Mouse (Mus musculus): ENCODE measurements around the gene Ksr2. TPM values are rescaled to one million over a fixed set of nuclear protein-coding genes. Genes with fewer than 3 reads are reported as not detected.

Ksr2 gene
- polyA plus RNA-seq, 1 experiment from 2014 or later = 8.0 TPM

GRCm38 (mm10) chr5:117380199-117380598, 33.6 kb upstream of the Ksr2 start:
- H3K27ac ChIP-seq = no peak overlapping the region
- H3K36me3 ChIP-seq (replicated peaks; ENCODE audit: control insufficient read depth, insufficient read depth) = peaks cover 95% of the 10 kb centered on the region
- H3K9me3 ChIP-seq (ENCODE audit: control insufficient read depth, low read length) = no peaks in the 10 kb centered on the region
- no peak for ATAC-seq (ENCODE audit: low FRiP score)
- H3K9ac ChIP-seq = no peak overlapping the region
- WGBS = 84% methylated on average over 4 of the region's 4 CpGs
- H3K4me2 ChIP-seq (replicated peaks) = no peak overlapping the region
- H3K4me3 ChIP-seq (replicated peaks; ENCODE audit: low read length) = no peak overlapping the region
- no peak for DNase-seq (ENCODE audit: low spot score)
- H3K27me3 ChIP-seq (ENCODE audit: control insufficient read depth, insufficient read depth, low read length) = no peaks in the 10 kb centered on the region
- H3K4me1 ChIP-seq (replicated peaks; ENCODE audit: control insufficient read depth, insufficient read depth, low read length) = no peaks in the 10 kb centered on the region

DNA sequence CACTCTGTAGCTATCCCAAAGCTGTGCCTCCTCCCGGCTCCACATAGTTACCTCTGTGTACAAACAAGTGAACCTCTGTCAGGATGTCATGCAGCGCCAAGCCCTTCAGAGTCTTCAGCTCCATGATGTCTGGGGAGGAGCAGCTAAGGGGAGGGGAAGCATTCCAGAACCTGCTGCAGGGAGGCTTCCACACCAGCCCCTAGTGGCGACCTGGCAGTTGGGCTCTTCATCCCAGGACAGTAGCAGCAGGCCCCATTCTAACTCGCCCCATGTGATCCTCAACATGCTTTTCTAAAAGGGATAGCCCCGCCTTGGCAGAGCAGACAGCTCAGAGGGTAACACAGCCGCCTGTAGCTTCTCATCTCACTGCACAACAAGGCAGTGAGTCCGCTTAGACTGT, 32.0 kb upstream of the Ksr2 start:
- H3K4me3 ChIP-seq (replicated peaks; ENCODE audit: low read length) = no peak overlapping the region
- H3K4me1 ChIP-seq (replicated peaks; ENCODE audit: control insufficient read depth, insufficient read depth, low read length) = no peaks in the 10 kb centered on the region
- no peaks in the 10 kb centered on the region for H3K27me3 ChIP-seq (ENCODE audit: control insufficient read depth, insufficient read depth, low read length)
- no peaks in the 10 kb centered on the region for H3K9me3 ChIP-seq (ENCODE audit: control insufficient read depth, low read length)
- no peak overlapping the region for H3K4me2 ChIP-seq (replicated peaks)
- H3K27ac ChIP-seq = no peak overlapping the region
- DNase-seq (ENCODE audit: low spot score) (no peak), ATAC-seq (ENCODE audit: low FRiP score) (no peak)
- WGBS = 78% methylated on average over 7 of the region's 7 CpGs
- H3K9ac ChIP-seq = no peak overlapping the region
- H3K36me3 ChIP-seq (replicated peaks; ENCODE audit: control insufficient read depth, insufficient read depth) = peaks cover 88% of the 10 kb centered on the region

GRCm38 (mm10) chr5:117383198-117383597, 30.6 kb upstream of the Ksr2 start:
- no peaks in the 10 kb centered on the region for H3K9me3 ChIP-seq (ENCODE audit: control insufficient read depth, low read length)
- no peak overlapping the region for H3K4me3 ChIP-seq (replicated peaks; ENCODE audit: low read length)
- H3K36me3 ChIP-seq (replicated peaks; ENCODE audit: control insufficient read depth, insufficient read depth) = peaks cover 76% of the 10 kb centered on the region
- peaks cover 3% of the 10 kb centered on the region for H3K4me1 ChIP-seq (replicated peaks; ENCODE audit: control insufficient read depth, insufficient read depth, low read length)
- no peak overlapping the region for H3K27ac ChIP-seq
- DNase-seq (ENCODE audit: low spot score) (no peak), ATAC-seq (ENCODE audit: low FRiP score) (no peak)
- H3K9ac ChIP-seq = no peak overlapping the region
- H3K27me3 ChIP-seq (ENCODE audit: control insufficient read depth, insufficient read depth, low read length) = no peaks in the 10 kb centered on the region
- WGBS = 74% methylated on average over 12 of the region's 12 CpGs
- no peak overlapping the region for H3K4me2 ChIP-seq (replicated peaks)

DNA sequence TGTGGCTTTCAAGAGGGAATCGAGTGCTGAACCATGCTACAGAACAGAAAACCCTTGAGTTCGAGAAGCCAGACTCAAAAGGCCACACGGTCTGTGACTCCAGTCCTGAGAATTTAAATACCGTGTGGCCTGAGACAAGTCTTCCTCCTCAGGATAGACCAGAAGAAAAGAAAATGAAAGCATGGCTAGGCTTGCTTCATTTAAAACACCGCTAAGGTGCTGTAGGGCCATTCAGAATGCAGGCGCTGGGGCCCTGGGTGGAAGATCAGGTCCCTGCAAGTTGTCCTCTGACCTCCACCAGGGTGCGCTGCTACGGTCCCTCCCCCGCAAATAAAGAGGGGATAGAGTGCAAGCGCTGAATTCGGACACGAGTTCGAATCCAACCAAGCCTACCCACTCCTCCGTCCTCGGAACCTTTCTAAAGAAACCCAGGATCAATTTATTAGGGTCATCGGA, 25.5 kb upstream of the Ksr2 start:
- ATAC-seq (ENCODE audit: low FRiP score) = no peak
- Histone ChIP-seq H3K4me3 (replicated peaks; ENCODE audit: low read length) (peak overlapping the region; percentile 69), H3K27ac (0 out of 2 replicates have a peak overlapping the region, but pooled peaks have one; percentile 48), H3K4me2 (replicated peaks) (peak overlapping the region; percentile 83), H3K27me3 (ENCODE audit: control insufficient read depth, insufficient read depth, low read length) (no peaks in the 10 kb centered on the region), H3K36me3 (replicated peaks; ENCODE audit: control insufficient read depth, insufficient read depth) (peaks cover 27% of the 10 kb centered on the region), H3K4me1 (replicated peaks; ENCODE audit: control insufficient read depth, insufficient read depth, low read length) (peaks cover 10% of the 10 kb centered on the region), H3K9ac (peak overlapping the region; percentile 88), H3K9me3 (ENCODE audit: control insufficient read depth, low read length) (no peaks in the 10 kb centered on the region)
- 11% methylated on average over 16 of the region's 16 CpGs for WGBS
- peak; percentile 42 for DNase-seq (ENCODE audit: low spot score)

- peak; percentile 95 for ATAC-seq (ENCODE audit: low FRiP score)
- DNase-seq (ENCODE audit: low spot score) = peak; percentile 96
- Histone ChIP-seq H3K4me3 (replicated peaks; ENCODE audit: low read length) (peak within 1 kb of the TSS; percentile 69), H3K36me3 (replicated peaks; ENCODE audit: control insufficient read depth, insufficient read depth) (peaks cover 22% of the 10 kb centered on the region), H3K27me3 (ENCODE audit: control insufficient read depth, insufficient read depth, low read length) (no peaks in the 10 kb centered on the region), H3K4me2 (replicated peaks) (peak within 1 kb of the TSS; percentile 83), H3K9me3 (ENCODE audit: control insufficient read depth, low read length) (no peaks in the 10 kb centered on the region), H3K9ac (peak within 1 kb of the TSS; percentile 88), H3K4me1 (replicated peaks; ENCODE audit: control insufficient read depth, insufficient read depth, low read length) (peaks cover 10% of the 10 kb centered on the region), H3K27ac (peak within 1 kb of the TSS; percentile 65; the same call in 1 of the 2 replicates)
- under 1% methylated on average over 32 of the region's 44 CpGs for WGBS
Observed at GRCm38 (mm10) chr5:117388877-117389276, 24.9 kb upstream of the Ksr2 start, which contains the start of gene Rfc5. Gene Rfc5, minus strand, starts transcription at chr5:117389047.

- WGBS = 87% methylated on average over 1 of the region's 1 CpGs
- Histone ChIP-seq H3K27ac (no peak overlapping the region), H3K9me3 (ENCODE audit: control insufficient read depth, low read length) (no peaks in the 10 kb centered on the region), H3K27me3 (ENCODE audit: control insufficient read depth, insufficient read depth, low read length) (no peaks in the 10 kb centered on the region), H3K9ac (no peak overlapping the region), H3K36me3 (replicated peaks; ENCODE audit: control insufficient read depth, insufficient read depth) (peaks cover 3% of the 10 kb centered on the region; the same call in 1 of the 2 replicates), H3K4me1 (replicated peaks; ENCODE audit: control insufficient read depth, insufficient read depth, low read length) (peaks cover 10% of the 10 kb centered on the region), H3K4me3 (replicated peaks; ENCODE audit: low read length) (no peak overlapping the region), H3K4me2 (replicated peaks) (no peak overlapping the region)
- ATAC-seq (ENCODE audit: low FRiP score) (no peak), DNase-seq (ENCODE audit: low spot score) (no peak)
Observed at GRCm38 (mm10) chr5:117390895-117391294, 22.9 kb upstream of the Ksr2 start.

DNA sequence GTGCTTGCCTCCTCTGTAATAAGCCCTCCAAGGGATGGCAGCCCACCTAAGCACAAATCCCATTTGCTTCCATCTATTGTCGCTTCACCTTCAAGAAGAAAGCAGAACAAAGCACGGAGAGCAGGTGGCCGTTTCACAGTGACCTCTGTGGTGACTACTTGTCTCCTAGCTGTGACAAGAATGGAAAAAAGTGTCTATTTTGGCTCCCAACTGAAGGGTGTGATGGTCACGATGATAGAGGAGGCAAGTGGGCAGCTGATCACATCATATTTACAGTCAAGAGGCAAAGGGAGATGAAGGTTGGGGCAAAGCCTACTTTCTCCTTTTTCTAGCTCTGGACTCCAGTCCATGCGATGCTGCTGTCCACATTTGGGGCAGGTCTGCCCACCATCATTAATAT, 18.0 kb upstream of the Ksr2 start:
- 86% methylated on average over 5 of the region's 5 CpGs for WGBS

DNA sequence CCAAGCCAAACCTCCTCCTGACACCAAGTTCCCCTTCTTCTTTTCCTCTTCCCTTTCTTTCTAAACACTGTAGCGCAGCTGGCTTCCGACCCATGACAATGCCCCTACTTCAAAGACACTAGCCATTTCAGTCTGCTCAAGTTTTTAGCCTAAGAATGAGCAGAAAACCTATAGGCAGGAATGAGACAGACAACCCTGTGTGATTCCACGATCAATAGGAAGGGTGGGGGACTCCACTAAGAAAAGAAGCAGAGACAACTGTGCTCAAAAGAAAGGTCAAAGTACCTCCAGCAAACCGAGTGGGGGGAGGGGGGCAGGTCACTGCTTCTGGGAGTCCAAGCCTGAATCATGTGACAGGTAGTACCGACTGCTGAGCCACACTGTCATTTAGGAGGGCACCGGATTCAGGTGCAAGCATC, 17.2 kb upstream of the Ksr2 start:
- H3K36me3 ChIP-seq (replicated peaks; ENCODE audit: control insufficient read depth, insufficient read depth) = no peaks in the 10 kb centered on the region
- no peak overlapping the region for H3K4me2 ChIP-seq (replicated peaks)
- ATAC-seq (ENCODE audit: low FRiP score) (no peak), DNase-seq (ENCODE audit: low spot score) (no peak)
- no peak overlapping the region for H3K4me3 ChIP-seq (replicated peaks; ENCODE audit: low read length)
- 47% methylated on average over 6 of the region's 6 CpGs for WGBS
- H3K27me3 ChIP-seq (ENCODE audit: control insufficient read depth, insufficient read depth, low read length) = no peaks in the 10 kb centered on the region
- H3K9ac ChIP-seq = no peak overlapping the region
- no peaks in the 10 kb centered on the region for H3K4me1 ChIP-seq (replicated peaks; ENCODE audit: control insufficient read depth, insufficient read depth, low read length)
- H3K27ac ChIP-seq = no peak overlapping the region
- no peaks in the 10 kb centered on the region for H3K9me3 ChIP-seq (ENCODE audit: control insufficient read depth, low read length)

More for the DNA sequence above, 18.0 kb upstream of the Ksr2 start:
- Histone ChIP-seq H3K27ac (no peak overlapping the region), H3K36me3 (replicated peaks; ENCODE audit: control insufficient read depth, insufficient read depth) (no peaks in the 10 kb centered on the region), H3K9me3 (ENCODE audit: control insufficient read depth, low read length) (no peaks in the 10 kb centered on the region), H3K4me3 (replicated peaks; ENCODE audit: low read length) (no peak overlapping the region), H3K4me2 (replicated peaks) (no peak overlapping the region), H3K27me3 (ENCODE audit: control insufficient read depth, insufficient read depth, low read length) (no peaks in the 10 kb centered on the region), H3K4me1 (replicated peaks; ENCODE audit: control insufficient read depth, insufficient read depth, low read length) (no peaks in the 10 kb centered on the region), H3K9ac (no peak overlapping the region)
- DNase-seq (ENCODE audit: low spot score) (no peak), ATAC-seq (ENCODE audit: low FRiP score) (no peak)

DNA sequence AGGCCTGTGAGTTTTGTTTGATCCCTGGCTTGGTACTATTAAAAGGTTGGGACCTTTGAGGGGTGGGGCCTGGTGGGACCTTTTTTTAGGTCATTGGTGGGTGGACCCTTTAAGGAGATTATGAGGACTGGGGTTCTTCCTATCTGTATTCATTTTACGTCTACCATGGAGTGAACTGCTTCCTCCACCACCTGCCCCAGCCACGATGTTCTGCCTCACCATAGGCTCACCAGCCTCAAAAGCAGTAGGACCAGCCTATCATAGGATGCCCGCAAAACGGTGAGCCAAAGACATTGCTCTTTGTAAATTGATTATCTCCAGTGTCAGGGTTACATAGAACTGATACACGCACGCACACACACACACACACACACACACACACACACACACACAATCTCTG, 16.4 kb upstream of the Ksr2 start:
- no peak overlapping the region for H3K4me2 ChIP-seq (replicated peaks)
- H3K27me3 ChIP-seq (ENCODE audit: control insufficient read depth, insufficient read depth, low read length) = no peaks in the 10 kb centered on the region
- no peak overlapping the region for H3K27ac ChIP-seq
- no peak overlapping the region for H3K4me3 ChIP-seq (replicated peaks; ENCODE audit: low read length)
- DNase-seq (ENCODE audit: low spot score) (no peak), ATAC-seq (ENCODE audit: low FRiP score) (no peak)
- no peaks in the 10 kb centered on the region for H3K4me1 ChIP-seq (replicated peaks; ENCODE audit: control insufficient read depth, insufficient read depth, low read length)
- no peaks in the 10 kb centered on the region for H3K9me3 ChIP-seq (ENCODE audit: control insufficient read depth, low read length)
- 82% methylated on average over 6 of the region's 6 CpGs for WGBS
- H3K36me3 ChIP-seq (replicated peaks; ENCODE audit: control insufficient read depth, insufficient read depth) = no peaks in the 10 kb centered on the region
- no peak overlapping the region for H3K9ac ChIP-seq

DNA sequence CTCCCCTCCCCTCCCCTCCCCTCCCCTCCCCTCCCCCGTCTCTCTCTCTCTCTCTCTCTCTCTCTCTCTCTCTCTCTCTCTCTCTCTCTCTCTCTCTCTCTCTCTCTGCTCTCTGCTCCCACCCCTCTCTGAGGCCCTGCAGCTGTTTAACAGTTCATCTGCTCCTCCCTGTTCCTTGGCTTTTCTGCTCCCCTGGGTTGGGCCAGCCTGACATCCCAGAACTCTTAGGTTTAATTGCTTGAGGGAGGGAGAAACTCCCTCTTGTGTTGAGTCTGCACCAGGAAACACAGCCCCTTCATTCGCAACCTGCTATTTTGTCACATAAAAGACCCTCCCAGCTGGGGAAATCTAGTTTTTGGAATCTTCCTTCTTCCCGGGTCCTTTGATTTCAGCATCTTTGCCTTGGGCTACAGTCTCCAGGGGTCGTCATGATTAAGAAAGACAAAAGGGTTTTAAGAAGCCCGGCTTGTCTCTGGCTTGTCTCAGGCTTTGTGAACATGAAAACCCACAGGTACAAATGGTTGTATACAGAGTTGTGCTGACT, 15.7 kb upstream of the Ksr2 start:
- H3K4me2 ChIP-seq (replicated peaks) = no peak overlapping the region
- 30% methylated on average over 4 of the region's 5 CpGs for WGBS
- no peak overlapping the region for H3K27ac ChIP-seq
- no peaks in the 10 kb centered on the region for H3K36me3 ChIP-seq (replicated peaks; ENCODE audit: control insufficient read depth, insufficient read depth)
- no peaks in the 10 kb centered on the region for H3K27me3 ChIP-seq (ENCODE audit: control insufficient read depth, insufficient read depth, low read length)
- H3K9ac ChIP-seq = no peak overlapping the region
- H3K4me1 ChIP-seq (replicated peaks; ENCODE audit: control insufficient read depth, insufficient read depth, low read length) = no peaks in the 10 kb centered on the region
- no peak overlapping the region for H3K4me3 ChIP-seq (replicated peaks; ENCODE audit: low read length)
- no peak for ATAC-seq (ENCODE audit: low FRiP score)
- DNase-seq (ENCODE audit: low spot score) = peak; percentile 24
- H3K9me3 ChIP-seq (ENCODE audit: control insufficient read depth, low read length) = no peaks in the 10 kb centered on the region
